Mouse (Mus musculus): Measurements from ENCODE around the gene Pnmt.
A peak's percentile ranks its signal among the peaks of the same experiment; 100 is the strongest.
"Not testable (repeated sequence)": the region's sequence is repeated elsewhere in the genome, so short reads cannot be mapped to it uniquely, and the experiment has no call there.

The Pnmt gene

DNA sequence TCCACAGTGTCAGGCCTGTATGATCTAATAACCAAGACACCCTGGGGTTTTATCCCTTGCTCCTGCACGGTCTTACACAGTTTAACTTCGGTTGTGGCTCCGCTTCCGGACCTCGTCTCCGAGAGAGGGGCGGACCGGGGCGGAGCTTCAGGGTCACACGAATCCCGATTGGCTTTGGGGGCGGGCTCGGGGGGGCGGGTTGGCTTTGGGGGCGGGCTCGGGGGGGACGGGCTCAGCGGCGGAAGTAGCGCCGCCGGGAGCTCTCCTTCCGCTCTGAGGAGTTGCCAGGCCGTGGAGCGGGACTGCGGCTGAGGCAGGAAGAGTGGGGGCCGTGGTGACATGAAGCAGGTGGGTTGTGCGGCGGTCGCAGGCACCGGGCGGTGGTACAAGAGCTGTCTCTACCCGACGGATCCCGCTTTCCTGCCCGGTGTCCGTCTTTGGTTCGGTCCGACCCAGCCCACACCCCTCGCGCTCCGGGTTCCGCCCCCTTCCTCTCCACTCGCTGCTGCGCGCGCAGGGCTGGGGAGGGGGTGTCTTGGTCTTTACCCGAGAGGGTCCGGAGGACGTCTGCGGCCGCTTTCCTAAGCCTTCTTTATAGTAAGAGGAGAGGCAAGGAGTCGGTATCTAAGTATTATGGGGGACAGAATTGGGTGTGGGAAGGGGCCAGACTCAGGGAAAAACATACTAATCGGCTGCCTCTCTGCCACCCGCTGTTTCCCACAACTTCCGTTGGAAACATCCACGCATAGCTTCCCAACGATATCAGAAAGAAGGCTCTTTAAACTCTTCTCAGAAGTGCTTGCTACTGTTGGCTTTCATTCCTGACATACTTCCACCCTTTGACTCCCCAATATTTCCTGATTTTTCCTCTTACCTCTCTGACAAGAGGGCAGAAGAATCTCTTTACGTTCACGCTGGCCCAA, 27.8 kb upstream of the Pnmt start, which contains the start of gene Stard3:
Gene Stard3, plus strand, starts transcription at position 208 of the 923 bp plus-strand sequence.
- DNase-seq, result peak; percentile 90 to 92

GRCm38 (mm10) chr11:98360866-98361521, 25.3 kb upstream of the Pnmt start:
- no peak for DNase-seq

GRCm38 (mm10) chr11:98363817-98364216, 22.4 kb upstream of the Pnmt start:
- no peak for DNase-seq

DNA sequence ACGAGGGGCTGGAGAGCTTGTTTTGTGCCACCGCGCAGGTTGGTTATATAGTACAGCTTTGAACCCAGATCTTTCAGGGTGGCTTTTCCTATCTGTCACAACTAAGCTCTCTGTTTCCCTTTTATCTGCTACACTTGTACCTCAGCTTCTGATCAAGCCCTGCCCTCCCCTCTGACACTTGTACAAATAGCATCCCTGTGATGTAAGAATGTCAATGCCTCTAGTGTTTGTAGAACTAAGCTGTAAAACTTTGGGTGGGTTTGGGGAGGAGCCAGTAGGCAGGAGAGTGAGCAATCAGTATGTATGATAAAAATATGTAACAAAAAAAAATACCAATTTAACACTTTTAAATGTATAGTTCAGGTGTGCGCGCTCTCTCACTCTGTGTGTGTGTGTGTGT, 21.8 kb upstream of the Pnmt start:
- no peak for DNase-seq

GRCm38 (mm10) chr11:98366290-98366689, 20.0 kb upstream of the Pnmt start:
- no peak for DNase-seq

DNA sequence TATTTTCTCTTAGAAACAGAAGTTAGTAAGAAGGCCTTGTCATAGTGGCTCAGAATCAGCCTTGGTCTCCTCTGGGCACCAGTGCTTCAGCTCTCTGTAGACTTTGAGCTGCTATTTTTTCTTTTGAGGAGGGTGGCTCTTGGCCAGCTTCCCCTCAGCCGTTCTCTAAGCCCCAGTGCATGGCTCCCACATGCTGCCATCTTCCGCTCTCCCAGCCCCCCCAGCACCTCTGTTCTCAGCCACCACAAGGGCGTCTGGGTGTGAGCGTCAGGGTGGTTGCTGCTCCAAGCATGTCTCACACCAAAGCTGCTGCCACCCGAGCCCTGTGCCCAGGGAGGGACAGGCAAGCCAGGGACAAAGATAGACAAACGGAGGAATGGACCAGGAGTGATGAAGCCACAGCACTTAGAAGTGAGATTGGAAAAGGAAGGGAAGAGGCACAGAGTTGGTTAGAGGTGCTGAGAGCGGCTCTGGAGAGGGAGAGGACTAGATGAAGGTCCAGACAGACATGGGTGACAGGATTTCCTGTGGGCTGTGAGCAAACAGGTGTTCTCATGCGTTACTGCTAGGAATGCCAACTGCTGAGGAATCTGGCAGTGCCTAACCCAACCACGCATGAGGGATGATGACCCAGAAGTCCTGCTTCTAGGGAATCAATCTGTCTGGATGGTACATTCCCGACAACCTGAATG, 18.9 kb upstream of the Pnmt start:
- no peak for DNase-seq

- no peak for DNase-seq
Observed at GRCm38 (mm10) chr11:98367863-98368186, 18.4 kb upstream of the Pnmt start.

DNA sequence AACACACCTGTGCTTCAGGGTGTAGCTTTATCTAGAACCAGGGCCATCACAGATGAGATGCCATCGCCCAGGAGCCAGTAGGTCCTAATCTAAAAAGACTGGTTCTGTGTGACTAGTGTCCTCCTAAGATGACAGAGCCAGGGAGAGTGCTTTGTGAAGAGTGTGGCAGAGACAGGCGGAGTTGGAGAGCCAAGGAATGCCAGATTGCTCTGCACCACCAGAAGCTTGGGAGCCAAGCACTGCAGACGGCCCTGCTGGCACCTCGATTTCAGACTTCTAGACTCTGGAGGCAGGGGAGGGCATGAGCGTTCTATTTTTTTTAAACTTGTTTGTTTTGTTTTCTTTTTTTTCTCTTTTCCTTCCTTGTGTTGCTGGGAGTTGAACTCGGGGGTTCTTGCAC, 16.9 kb upstream of the Pnmt start:
- no peak for DNase-seq

GRCm38 (mm10) chr11:98370588-98370987, 15.7 kb upstream of the Pnmt start:
- DNase-seq, result no peak

GRCm38 (mm10) chr11:98371556-98372240, 14.6 kb upstream of the Pnmt start:
- no peak for DNase-seq

- peak; percentile 40 to 56 for DNase-seq
Observed at GRCm38 (mm10) chr11:98372406-98372805, 13.8 kb upstream of the Pnmt start.

DNA sequence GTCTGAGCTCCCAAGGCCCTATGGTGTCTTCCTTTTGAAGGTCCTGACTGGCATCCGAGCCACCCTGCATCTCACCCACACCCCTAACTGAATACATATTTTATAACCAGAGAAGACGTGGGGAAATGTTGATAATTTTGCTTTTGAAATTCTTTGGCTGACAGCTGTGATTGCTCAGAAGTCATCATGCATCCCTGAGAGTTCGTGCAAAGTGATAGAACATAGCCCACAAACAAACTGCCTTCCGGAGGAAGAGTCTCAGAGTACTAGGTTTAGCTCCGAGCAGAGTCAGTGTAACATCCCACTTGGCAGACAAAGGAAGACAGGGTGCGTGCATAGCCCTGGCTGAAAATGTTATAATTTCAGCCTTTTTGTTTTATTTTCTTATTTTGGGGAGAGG, 13.0 kb upstream of the Pnmt start:
- no peak for DNase-seq

DNA sequence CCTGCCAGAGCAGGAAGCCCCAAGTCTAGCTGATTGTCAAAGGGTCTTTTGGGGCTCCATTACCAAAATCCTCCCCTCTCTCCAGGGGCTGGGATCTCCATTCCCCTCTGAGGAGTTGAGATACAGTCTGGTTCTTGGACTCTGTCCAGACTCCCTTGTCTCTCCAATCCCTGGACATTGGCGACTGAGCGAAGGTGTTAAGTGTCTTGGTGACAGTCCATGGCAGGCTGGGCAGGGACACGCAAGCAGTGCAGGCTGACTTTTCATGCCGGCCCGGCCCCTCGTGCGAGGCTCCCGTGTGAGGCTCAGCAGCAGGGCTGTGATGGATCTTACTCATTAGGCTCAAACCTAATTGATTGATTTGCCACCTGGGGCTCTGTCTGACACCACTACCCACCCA, 12.0 kb upstream of the Pnmt start:
- DNase-seq, result no peak

DNA sequence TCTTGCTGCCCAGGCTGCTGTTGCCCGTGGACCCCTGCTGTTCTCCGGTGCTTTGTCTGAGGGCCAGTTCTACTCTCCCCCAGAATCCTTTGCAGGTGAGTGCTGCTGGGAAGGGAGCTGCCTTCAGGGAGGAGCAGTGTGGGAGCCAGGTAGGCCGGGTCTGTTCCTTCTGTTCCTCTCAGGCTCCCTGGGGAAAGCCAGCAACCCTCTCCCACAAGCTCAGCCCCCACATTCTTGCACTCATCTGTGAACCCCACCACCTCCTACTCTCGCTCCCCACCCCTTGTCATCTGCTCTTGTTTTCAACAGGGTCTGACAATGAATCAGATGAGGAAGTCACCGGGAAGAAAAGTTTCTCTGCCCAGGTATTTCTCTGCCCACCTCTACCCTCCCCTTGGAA, 9.5 kb upstream of the Pnmt start:
- DNase-seq, result no peak

GRCm38 (mm10) chr11:98377787-98378186, 8.5 kb upstream of the Pnmt start:
- DNase-seq, result no peak

- no peak for DNase-seq
Observed at GRCm38 (mm10) chr11:98379379-98379778, 6.9 kb upstream of the Pnmt start.

DNA sequence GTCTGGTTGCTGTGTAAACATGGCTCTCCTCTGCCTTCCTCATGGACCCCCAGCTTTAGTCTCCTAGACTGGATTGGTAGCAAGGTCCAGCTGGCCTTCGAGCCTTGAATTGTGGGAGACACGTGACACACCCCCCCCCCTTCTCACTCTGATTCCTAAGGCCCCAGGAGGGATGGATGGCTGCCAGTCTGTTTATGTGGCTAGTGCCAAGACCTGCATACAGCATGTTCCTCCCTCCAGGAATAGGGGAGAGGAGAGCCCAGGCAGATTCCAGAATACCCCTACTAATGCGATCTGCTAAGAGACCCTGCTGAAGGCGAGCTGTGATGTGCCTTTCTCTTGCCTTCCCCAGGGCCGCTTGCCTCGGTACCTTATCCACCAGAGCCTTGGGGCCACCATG, 6.1 kb upstream of the Pnmt start:
- DNase-seq, result peak in 1 of 2 experiments; percentile 50

DNA sequence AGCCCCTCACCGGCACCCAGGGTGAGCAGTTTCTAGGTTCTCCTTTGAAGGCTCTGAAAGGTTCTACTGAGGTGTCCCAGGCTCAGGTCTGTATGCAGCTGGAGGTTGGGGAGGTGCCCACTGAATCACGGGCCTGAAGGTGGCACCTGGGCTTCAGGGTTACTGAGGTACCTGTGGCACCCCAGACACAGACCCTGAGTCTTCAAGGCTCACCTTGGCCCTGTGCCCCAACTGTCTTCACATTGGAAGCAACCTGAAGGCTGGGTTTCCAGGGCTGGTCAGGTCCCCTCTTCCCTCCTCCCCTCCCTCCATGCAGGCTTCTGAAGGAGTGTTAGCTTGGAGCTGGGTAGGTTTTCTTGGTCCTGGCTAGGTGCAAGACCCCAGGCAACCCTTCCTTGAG, 4.6 kb upstream of the Pnmt start:
- no peak for DNase-seq

DNA sequence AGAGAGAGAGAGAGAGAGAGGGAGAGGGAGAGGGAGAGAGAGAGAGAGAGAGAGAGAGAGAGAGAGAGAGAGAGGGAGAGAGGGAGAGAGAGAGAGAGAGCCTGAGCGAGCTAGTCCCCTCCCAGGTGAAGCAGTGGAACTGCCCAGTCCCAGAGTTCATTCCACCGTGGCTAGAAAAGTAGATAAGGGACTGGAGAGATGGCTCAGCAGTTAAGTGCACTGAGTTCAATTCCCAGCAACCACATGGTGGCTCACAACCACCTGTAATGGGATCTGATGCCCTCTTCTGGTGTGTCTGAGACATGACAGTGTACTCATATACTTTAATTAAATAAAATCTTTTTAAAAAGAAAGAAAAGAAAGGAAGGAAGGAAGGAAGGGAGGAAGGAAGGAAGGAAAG, 3.8 kb upstream of the Pnmt start:
- not testable (repeated sequence) for DNase-seq

GRCm38 (mm10) chr11:98383261-98384030, 2.8 kb upstream of the Pnmt start, which contains the start of gene Tcap:
TSS of gene Tcap (plus strand) at chr11:98383811.
- no peak for DNase-seq

DNA sequence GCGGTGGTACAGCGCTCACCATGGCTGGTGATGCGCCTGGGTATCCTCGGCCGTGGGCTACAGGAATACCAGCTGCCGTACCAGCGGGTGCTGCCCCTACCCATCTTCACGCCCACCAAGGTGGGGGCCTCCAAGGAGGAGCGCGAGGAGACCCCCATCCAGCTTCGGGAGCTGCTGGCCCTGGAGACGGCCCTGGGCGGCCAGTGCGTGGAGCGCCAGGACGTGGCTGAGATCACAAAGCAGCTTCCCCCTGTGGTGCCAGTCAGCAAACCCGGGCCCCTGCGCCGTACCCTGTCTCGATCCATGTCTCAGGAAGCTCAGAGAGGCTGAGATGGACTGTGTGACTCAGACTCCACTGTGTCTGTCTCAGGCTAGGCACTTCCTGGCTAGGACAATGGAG, 2.0 kb upstream of the Pnmt start:
- DNase-seq, result no peak
